Mouse (Mus musculus): ENCODE results near the gene Adgrf1. TPM values are rescaled to one million over a fixed set of nuclear protein-coding genes. Genes with fewer than 3 reads are reported as not detected.

The Adgrf1 gene
- not detected in 2 replicates for polyA plus RNA-seq (2012)

DNA sequence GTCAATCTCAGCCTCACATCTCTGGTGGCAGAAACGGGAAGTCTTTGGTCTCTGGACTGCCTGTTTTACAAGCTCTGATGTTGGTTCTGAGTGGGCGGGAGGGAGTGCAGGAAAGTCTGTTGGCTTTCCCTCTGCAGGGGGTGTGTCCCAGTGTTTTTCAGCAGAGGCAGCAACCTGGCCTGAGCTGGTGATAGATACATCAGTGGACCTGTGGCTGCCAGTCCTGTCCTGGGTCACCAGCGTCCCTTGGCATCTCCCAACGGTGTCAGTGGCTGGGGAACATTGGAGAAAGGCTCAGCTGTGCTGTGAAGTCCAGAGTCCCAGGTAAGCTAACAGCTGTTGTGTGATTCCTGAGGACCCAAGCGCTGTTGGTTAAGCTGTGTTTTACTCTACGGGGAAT, at the start of gene Adgrf1:
TSS of gene Adgrf1 (plus strand) at position 169 of the 400 bp plus-strand sequence.
- TF ChIP-seq GATA1 (IDR thresholded peaks at IDR 0.05; ENCODE audit: low read length): no peak

DNA sequence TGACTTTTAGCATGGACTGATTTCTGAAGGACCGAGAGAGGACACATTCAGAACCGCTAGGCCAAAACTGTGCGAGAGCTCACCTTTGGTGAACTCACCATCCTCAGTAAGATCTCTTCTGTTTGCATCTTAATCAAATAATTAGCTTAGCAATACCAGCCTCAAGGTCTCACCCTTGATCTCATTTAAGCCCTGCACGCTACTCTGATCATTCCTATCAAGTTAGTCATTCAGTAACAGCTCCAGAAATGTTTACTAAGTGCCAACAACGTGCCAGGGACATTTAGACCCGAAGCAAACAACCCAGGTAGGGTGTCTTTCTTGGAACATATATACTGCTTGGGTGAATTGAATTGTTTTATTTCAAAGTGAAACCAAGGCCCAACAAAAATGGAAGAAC, 44.0 kb upstream of the Adgrf1 start:
- TF ChIP-seq GATA1 (IDR thresholded peaks at IDR 0.05; ENCODE audit: low read length): no peak

DNA sequence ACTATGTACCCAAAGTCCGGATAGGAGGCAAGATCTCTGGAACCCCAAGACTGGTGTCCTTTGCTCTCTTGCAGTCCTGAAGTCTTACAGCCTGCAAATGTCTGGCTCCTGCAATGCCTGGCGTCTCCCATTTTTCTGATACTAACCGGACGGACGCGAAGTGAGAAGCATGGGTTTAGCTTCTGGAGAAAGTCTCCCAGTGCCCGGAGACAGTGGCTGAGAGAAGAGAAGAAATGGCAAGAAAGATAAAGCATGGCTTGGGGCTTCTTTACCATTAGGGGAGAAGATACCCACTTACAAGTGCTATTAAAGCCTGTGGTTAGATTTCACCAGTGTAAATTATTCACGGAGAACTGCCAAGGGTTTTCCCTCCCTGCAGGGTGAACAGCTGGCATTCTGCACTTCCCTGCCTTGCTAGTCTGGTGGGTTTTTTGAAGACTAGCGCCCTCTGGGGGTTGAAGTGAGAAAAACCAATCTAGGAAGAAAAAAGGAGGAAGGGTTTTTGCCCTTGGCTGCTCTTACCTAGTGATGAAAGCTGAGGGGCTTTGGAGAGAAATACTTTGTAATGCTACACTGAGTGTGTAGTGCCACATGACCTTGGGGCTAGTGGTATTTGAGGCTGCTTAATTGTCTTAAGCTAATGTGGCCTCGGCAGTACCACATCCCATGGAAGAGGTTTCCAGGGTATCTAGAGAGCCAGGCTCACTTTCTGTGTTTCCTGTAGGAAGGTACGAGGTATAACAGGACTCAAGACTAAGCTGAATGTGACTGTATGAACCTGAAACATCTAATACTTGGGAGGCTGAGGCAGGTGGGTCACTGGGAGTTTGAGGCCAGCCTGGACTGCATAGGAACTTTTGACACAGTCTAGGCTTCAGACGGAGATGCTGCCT, 40.3 kb upstream of the Adgrf1 start:
- no peak for TF ChIP-seq GATA1 (IDR thresholded peaks at IDR 0.05; ENCODE audit: low read length)

- TF ChIP-seq GATA1 (IDR thresholded peaks at IDR 0.05; ENCODE audit: low read length): no peak
These were observed 39.3 kb upstream of the Adgrf1 start for GRCm38 (mm10) chr17:43230821-43231220.

GRCm38 (mm10) chr17:43232769-43233168, 37.4 kb upstream of the Adgrf1 start:
- TF ChIP-seq GATA1 (IDR thresholded peaks at IDR 0.05; ENCODE audit: low read length): no peak

DNA sequence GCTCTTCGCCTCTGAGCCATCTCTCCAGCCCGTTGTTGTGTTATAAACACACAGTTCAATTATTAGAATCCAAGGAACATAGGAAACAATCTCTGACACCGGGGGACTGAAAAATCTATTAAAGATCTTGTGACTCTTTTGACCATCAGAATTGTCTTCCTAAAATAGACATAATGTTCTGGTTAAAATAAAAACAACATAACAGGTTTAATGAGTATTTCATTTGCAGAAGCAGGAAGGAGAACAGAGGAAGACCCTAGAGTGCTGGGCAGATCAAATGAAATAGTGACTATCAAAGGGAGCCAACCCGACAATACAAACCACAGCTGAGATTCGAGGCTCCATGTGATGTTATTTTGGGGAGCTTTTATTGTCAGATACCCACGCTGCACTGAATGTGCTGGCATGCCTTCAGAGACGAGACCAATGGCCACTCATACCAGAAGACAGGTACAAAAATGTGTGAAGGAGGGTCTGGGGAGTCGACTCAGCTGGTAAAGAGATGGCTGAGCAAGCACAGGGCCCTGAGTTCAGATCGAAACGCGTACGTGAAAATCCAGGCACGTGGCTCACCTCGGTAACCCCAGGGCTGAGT, 33.4 kb upstream of the Adgrf1 start:
- no peak for TF ChIP-seq GATA1 (IDR thresholded peaks at IDR 0.05; ENCODE audit: low read length)

DNA sequence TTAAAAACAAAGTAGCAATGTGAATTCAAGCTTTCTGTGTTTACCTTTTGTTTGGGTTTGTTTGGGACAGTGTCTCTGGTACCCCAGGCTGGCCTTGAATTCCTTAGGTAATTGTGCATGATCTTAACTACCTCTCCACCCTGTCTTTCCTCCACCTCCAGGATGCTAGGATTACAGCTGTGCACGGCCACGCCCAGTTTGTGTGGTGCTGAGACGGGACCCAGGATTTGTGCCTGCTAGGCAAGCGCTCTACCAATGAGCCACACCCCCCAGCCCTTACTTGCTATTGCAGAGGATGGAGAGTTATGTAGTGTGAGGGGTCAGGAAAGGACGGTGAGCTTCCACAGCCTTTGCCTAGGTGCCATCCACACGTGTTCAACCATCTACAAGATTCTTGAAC, 31.1 kb upstream of the Adgrf1 start:
- TF ChIP-seq GATA1 (IDR thresholded peaks at IDR 0.05; ENCODE audit: low read length): no peak

- no peak for TF ChIP-seq GATA1 (IDR thresholded peaks at IDR 0.05; ENCODE audit: low read length)
These were observed 29.0 kb upstream of the Adgrf1 start for GRCm38 (mm10) chr17:43241134-43241533.

DNA sequence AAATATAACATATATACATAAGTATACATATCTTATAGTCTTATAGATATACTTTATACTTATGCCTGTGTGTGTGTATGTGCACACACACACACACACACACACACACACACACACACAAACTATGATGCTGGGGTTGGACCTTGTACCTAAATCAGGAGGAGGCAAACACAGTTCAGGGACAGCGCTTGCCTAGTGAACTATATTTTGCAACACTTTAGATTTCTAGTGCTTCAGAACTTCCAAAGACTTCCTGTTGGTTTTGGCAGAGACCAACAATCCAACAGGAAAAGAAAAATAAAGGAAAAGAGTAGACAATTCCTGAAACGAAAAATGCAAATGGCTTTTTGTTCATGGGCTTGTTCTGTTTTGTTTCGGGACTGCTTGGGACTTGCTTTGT, 27.5 kb upstream of the Adgrf1 start:
- no peak for TF ChIP-seq GATA1 (IDR thresholded peaks at IDR 0.05; ENCODE audit: low read length)

- TF ChIP-seq GATA1 (IDR thresholded peaks at IDR 0.05; ENCODE audit: low read length): no peak
These were observed 24.8 kb upstream of the Adgrf1 start for GRCm38 (mm10) chr17:43245364-43245763.

- no peak for TF ChIP-seq GATA1 (IDR thresholded peaks at IDR 0.05; ENCODE audit: low read length)
These were observed 22.9 kb upstream of the Adgrf1 start for GRCm38 (mm10) chr17:43247245-43247644.

GRCm38 (mm10) chr17:43249645-43250044, 20.5 kb upstream of the Adgrf1 start:
- TF ChIP-seq GATA1 (IDR thresholded peaks at IDR 0.05; ENCODE audit: low read length): no peak

DNA sequence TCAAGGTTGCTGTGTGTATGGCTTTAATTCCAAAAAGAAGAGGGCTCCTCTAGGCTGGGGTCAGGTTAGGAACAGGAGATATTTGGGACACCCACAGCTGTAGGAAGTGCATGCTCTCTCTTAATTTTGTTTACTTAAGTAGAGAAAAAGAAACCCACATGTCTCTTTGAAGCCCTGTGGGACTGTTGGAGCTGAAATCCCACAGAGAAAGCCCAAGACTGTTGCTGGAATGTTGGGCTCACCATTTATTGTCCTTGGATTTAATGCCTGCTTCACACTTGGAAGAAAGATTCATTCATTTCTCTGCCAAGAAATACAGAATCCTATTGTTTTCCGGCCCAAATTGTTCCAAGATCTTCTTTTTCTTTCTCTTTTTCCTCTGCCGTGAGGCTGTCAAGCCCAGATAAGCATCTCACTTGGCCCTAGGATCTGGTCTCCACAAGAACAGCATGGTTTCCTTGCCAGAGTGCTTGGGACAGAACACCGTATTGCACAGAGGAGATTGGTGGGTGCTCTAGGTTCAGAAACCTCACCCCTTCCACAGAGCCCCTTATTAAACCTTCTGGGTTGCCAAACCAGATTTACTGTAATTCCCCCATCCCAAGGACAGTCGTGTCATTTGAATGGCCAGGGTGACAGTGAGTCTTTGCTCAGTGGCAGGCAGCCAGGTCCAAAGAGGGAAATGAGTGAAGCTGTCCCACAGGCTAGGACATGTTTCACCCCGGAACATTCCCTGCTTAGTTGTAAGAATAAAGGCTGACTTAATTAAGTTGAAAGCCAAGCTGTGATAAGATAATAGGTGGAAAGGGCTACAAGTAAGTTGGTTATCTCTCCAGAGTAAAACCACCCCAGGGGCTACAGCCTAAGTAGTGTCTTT, 18.6 kb upstream of the Adgrf1 start:
- TF ChIP-seq GATA1 (IDR thresholded peaks at IDR 0.05; ENCODE audit: low read length): no peak

DNA sequence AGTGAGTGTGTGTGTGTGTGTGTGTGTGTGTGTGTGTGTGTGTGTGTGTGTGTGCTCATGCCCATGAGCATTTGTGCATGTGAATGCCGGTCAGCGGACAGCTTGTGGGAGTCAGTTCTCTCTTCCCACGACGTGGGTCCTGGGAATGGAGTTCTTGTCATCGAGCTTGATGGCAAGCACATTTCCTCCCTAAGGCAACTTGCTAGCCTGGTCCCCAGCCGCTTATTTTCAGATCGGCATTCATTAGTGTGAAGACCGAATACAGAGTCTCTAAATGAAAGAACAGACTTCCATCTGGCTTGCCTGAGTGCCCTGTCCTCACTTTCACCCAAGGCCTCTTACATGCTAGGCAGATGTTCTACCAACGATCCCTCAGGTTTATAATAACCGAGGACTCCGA, 17.3 kb upstream of the Adgrf1 start:
- no peak for TF ChIP-seq GATA1 (IDR thresholded peaks at IDR 0.05; ENCODE audit: low read length)

DNA sequence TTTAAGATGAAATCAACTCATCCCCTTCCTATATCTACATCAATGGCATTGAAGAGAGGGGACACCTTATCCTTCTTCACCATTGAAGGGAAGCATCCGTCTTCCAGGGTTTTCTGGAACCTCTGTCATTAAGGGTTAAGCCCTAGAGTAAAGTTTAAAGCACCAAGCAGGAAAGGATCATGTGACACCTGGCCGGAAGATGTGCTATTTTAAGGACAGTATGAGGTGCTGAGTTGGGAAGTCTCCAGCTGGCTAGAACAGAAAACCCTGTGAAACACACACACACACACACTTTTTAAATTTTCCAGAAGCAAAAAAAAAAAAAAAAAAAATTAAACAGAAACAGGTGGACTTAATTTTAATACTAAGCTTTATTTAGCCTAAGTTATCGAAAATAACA, 15.9 kb upstream of the Adgrf1 start:
- TF ChIP-seq GATA1 (IDR thresholded peaks at IDR 0.05; ENCODE audit: low read length): no peak
